Mouse (Mus musculus): ENCODE measurements around the gene Scn4a. TPM values are rescaled to one million over a fixed set of nuclear protein-coding genes. Genes with fewer than 3 reads are reported as not detected.

Gene Scn4a
- total RNA-seq, 2 experiments from 2014 or later = not detected

DNA sequence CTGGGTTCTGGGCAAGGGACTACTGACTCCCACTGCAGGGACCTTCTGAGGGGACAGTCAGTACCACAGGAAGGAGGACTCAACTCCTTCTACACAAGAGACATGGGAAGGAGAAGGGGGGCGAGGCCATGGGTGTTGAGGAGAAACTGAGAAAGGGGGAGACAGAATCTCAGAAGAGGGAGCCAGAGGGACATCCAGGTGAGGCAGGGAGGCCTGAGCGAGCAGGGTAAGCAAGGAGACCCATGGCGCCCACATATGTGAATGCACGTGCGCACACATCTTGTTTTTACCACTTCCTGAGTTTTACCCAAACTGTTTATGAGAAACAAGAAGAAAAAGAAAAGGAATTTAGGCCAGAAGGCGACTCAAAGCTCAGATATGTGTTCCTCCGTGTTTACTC, 35.3 kb downstream of the Scn4a start:
- no peak for DNase-seq (ENCODE audit: low spot score in 2 of 2)

- DNase-seq (ENCODE audit: low spot score in 2 of 2) = no peak
These were observed 36.7 kb downstream of the Scn4a start for GRCm38 (mm10) chr11:106316416-106316815.

DNA sequence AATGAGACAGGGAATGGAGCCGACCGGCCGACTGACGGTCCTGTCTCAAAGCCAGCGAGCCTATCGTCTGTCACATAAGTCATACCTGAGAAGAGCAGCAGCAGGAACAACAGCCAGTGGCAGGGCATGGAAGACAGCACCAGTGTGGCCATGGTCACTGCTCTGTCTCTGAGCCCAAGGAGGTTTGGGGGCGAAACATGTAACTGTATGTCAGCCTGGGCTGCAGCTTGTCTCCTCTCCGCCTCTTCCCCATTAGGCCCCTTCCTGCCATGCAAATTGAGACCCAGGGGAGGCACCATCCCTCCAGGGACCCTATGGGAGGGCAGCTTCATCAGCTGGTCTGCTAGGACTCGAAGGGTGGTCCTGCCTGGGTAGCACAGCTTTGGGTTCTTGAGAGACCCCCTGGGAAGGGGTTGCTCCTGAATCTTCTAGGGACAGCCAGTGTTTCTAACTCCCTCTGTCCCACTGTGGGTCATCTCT, 38.7 kb downstream of the Scn4a start, which contains the start of gene Cd79b:
Cd79b (minus strand) TSS at position 430 of the 480 bp plus-strand sequence.
- DNase-seq (ENCODE audit: low spot score in 2 of 2) = no peak

- no peak for DNase-seq (ENCODE audit: low spot score in 2 of 2)
These were observed 39.6 kb downstream of the Scn4a start for GRCm38 (mm10) chr11:106313533-106313932.

GRCm38 (mm10) chr11:106310123-106310522, 43.0 kb downstream of the Scn4a start:
- DNase-seq (ENCODE audit: low spot score in 2 of 2) = no peak

- no peak for DNase-seq (ENCODE audit: low spot score in 2 of 2)
These were observed 44.9 kb downstream of the Scn4a start for GRCm38 (mm10) chr11:106308162-106308561.

DNA sequence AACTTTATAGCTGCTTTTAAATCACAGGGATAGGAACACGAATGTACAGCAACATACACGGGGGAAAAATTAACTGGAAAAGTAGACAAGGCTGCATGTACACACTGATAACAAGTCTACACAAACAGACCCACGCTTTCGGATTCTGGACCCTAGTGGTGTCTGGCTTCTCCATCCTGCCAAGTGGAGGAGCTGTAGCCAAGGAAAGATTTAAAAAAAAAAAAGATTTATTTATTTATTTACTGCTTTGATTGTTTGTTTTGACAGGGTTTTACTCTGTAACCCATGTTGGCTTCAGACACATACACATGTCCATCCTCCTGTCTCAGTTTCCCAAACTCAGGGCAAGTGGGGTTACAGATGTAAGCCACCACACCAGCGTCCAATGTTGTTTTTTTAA, 45.7 kb downstream of the Scn4a start:
- no peak for DNase-seq (ENCODE audit: low spot score in 2 of 2)

DNA sequence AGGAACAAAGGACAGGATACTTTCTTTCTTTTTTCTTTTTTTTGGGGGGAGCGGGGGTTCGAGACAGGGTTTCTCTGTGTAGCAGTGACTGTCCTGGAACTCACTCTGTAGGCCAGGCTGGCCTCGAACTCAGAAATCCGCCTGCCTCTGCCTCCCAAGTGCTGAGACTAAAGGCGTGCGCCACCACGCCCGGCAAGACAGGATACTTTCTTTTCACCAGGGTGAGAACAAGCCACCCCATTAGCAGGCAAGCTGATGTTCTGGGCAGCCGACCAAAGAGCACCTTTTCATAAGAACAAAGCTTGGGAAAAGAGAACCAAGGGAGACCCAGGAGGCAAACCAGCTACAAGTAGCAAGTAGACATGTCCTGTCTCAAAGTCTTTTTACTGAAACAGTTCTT, 46.3 kb downstream of the Scn4a start:
- DNase-seq (ENCODE audit: low spot score in 2 of 2) = no peak

GRCm38 (mm10) chr11:106306065-106306385, 47.1 kb downstream of the Scn4a start:
- DNase-seq (ENCODE audit: low spot score in 2 of 2) = no peak

GRCm38 (mm10) chr11:106305348-106306064, 47.6 kb downstream of the Scn4a start:
- no peak for DNase-seq (ENCODE audit: low spot score in 2 of 2)

GRCm38 (mm10) chr11:106302634-106303033, 50.5 kb downstream of the Scn4a start:
- no peak for DNase-seq (ENCODE audit: low spot score in 2 of 2)

- DNase-seq (ENCODE audit: low spot score in 2 of 2) = no peak
These were observed 51.3 kb downstream of the Scn4a start, which contains the start of gene Gh for GRCm38 (mm10) chr11:106301765-106302164. Gene Gh, minus strand, starts transcription at chr11:106301865.

- no peak for DNase-seq (ENCODE audit: low spot score in 2 of 2)
These were observed 61.2 kb downstream of the Scn4a start for GRCm38 (mm10) chr11:106291861-106292260.

GRCm38 (mm10) chr11:106290376-106290775, 62.7 kb downstream of the Scn4a start:
- no peak for DNase-seq (ENCODE audit: low spot score in 2 of 2)

GRCm38 (mm10) chr11:106289369-106289768, 63.7 kb downstream of the Scn4a start:
- DNase-seq (ENCODE audit: low spot score in 2 of 2) = no peak

DNA sequence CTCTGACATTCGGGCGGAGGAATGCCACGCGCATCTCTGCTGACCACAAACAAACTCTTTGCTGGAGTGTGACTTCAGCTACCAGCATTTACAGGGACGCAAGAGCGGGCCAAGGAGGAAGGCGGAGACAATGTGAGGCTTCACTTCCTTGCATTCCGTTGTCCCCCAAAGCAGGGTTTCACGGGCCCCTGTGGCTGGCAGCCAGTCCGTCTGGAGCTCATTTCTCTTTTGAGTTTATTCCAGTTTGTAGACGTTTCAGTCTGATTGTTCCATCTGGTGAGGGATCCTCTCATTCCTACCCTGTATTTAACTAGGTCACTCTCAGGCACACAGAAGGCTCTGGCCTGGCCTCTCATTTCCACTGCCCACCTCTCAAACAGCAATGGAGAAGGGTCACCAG, 66.1 kb downstream of the Scn4a start:
- DNase-seq (ENCODE audit: low spot score in 2 of 2) = no peak

DNA sequence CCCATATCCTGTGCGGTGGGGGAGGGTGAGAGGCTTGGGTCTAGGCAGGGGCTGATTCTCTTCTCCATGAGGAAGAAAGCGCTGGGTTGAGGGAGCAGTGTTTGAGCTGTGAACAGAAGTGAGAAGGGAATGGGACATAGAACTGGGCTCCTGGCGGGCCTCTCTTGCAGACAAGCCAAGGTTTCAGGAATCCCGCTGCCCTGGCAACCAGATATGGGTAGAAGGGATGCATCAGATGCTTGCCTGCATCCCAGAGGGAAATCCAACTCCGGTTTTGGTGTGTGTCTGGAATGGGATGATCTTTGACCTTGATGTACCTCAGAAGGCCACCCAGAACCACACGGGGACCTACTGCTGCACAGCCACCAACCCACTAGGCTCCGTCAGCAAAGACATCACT, 66.9 kb downstream of the Scn4a start:
- no peak for DNase-seq (ENCODE audit: low spot score in 2 of 2)

- DNase-seq (ENCODE audit: low spot score in 2 of 2) = no peak
These were observed 69.0 kb downstream of the Scn4a start for GRCm38 (mm10) chr11:106284126-106284525.

- no peak for DNase-seq (ENCODE audit: low spot score in 2 of 2)
These were observed 69.7 kb downstream of the Scn4a start for GRCm38 (mm10) chr11:106283371-106283770.

DNA sequence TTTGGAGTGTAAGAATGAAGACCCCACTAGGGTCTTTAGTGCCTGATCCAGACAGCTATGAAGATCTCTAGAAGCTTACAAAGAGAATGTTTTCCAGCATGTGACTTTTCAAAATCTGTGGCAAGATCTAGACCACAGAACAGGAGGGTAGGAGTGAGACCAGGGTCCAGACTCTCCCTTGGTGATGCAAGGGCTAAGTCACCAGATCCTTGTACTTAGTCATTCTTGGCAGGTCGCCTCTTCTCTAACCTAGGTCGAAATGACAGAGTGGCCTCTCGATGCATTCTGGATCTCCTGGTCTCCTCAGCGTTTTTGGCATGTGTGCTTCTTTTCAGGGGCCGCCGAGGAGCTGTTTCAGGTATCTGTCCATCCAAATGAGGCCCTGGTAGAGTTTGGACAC, 70.6 kb downstream of the Scn4a start:
- DNase-seq (ENCODE audit: low spot score in 2 of 2) = no peak

DNA sequence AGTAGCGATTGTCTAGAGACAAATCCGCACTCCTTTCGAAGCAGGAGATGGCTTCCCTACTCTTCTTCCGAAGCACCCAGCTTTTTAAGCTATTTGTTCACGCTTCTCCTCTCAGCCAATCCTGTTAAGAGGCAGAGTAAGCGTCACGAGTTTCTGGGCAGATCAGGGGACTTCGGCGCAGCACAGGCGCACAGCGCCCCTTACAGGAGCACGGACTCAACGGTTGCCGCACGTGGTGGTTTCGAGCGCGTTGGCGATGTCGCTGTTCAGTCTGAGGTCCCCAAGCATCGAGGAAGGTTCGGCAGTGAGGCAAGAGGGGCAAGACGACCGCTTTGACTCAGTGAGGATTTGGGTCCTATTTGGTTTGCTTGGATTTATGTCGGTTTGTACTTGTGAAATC, 76.6 kb downstream of the Scn4a start, which contains the start of gene Tcam1:
Tcam1 (plus strand) TSS at position 219 of the 400 bp plus-strand sequence.
- DNase-seq (ENCODE audit: low spot score in 2 of 2) = peak; percentile 96

DNA sequence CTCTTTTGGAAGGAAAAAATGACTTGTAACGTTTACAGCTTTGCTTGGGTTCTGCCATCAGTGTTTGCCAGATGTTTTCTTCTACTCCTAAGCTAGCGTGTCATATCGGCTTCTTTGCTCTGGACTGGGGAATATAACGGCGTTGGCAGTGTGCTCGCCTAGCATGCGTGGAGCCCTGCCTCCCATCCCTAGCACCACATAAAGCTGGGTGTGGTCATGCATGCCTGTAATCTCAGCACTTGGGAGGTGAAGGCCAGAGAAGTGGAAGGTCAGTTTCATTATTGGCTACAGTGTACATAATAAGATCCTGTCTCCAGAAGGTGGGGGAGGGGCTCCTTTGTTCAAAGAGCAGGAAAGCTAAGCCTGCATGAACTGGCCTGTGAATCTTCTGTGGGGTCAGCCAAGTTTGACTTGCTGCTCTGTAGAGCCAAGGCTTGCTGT, 78.1 kb downstream of the Scn4a start:
- DNase-seq (ENCODE audit: low spot score in 2 of 2) = no peak

GRCm38 (mm10) chr11:106274374-106274773, 78.7 kb downstream of the Scn4a start:
- no peak for DNase-seq (ENCODE audit: low spot score in 2 of 2)
